Mouse (Mus musculus) embryo, embryonic 10.5 days (tissue): Measurements from ENCODE around the gene Afap1l2.
A peak's percentile ranks its signal among the peaks of the same experiment; 100 is the strongest.

ENCODE experiments used
- DNase-seq: peaks from one replicate; pipeline ENCODE4 v3.0.0-alpha.2; 2015; ENCODE audit warnings: low spot score

The Afap1l2 gene

DNA sequence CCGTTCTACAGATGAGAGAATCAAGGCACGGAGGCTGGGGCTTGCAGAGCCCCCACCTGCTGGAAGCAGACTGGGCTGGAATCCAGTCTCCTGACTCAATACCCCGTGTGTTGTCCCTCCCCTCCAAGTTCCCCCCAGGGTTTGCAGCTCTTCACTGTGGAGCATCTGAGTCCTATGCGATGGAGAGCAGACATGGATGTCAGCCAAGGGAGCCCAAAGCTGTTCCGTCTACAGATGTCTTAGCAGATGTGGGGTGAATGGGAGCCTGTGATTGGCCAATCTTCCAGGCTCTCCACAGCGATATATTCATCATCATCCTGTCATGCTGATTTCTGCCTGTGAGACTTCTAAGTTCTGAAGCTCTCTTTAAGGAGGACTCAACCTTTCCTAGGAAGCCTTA is 130.7 kb downstream of the Afap1l2 start:
- DNase-seq, result no peak

DNA sequence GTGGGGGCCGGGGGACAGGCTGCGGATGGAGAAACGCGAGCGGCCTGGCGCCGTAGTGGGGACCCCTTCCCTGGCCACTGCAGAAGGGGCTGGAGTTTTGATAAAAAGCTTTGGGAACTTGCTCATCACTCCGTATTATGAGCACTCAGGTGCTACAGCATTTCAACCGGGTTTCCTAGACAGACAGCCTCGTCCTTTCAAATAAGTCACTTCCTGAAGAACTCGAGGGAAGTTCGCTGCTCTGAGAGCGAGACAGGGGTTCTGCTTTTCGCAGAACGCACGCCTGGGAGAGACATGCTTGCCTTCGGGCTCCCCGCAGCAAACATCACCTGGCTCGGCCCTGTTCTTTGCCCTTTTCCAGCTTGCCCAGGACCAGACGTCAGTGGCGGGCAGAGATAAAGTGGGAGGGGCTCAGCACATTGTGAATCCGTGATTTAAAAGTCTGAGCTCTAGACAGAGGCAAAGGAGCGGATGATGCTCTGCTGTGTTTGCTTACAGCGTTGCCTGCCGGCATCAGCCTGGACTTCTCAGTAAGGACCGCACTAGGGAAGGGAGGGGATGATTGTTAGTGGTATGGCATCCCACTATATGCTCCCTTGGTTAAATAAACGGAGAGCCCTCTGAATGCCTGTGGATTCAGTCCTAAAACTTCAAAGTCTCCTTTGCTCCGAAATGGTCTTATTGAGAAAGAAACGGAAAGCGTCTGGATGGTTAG is 133.3 kb downstream of the Afap1l2 start:
- DNase-seq, result peak; percentile 41

DNA sequence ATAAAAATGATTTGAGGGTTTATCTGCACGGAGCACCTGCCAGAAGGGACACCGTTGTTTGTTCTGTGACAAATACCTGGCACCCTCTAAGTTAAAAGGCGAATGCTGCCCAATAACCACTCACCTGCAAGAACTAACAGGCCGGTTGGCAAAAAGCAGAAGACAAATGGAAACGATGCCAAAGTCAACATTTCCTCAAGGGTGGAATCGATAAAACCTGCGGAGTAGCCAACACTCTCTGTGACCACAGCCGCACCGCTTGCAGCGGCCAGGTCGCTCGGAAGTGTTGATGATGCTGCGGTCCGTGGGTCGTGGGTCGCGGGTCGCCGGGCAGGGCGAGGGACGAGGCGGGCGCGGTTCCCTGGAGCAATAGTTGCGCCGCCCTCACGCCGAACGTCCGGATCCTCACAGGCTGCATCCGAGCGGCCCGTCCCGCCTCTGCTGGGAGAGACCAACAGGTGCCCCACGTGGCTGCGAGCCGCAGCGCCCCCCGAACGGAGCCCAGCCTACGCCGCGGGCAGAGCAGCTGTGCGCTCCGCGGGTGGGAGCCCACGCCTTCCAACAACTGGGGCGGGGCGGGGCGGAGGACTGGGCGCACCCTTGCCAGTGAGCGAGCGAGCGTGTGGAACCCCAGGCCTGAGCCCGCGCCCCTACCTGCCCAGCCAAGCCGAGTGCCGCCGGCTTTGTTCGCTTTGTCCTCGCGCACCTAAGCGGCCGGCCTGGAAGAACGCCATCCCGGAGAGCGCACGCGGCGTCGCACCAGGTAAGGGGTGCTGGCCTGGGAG is 134.0 kb downstream of the Afap1l2 start, which contains the start of gene Vwa2:
Vwa2 (plus strand) TSS at position 434 of the 785 bp plus-strand sequence.
- peak; percentile 54 for DNase-seq

DNA sequence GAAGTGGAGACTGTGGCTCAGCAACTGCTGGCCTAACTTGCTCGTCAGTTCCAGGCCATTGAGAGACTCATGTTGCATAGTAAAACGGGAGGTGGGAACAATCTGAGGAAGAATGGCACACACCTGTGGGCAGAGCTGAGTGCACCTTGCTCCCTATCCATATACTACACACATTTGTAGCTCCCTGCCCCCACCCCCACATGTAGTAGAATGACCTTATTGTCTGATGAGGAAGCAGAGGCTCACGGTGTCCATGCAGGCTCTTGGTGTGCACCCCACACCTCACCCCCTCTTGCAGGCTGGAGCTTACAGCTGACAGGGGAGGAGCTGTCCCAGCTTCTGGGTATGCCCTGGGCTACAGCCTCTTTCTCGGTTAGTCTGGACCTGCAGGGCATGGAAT is 140.3 kb downstream of the Afap1l2 start:
- no peak for DNase-seq
